Mouse (Mus musculus) NIH3T3 (cell line): ENCODE measurements around the gene Lag3.

Source experiments
- DNase-seq: peaks from one replicate; pipeline ENCODE4 v3.0.0-alpha.2; 2012; ENCODE audit warnings: low read depth

Lag3 gene

GRCm38 (mm10) chr6:124911533-124912218, at the start of gene Lag3:
TSS of gene Lag3 (minus strand) at chr6:124911705.
- DNase-seq = no peak

GRCm38 (mm10) chr6:124961021-124961420, 49.5 kb upstream of the Lag3 start:
- DNase-seq = no peak

GRCm38 (mm10) chr6:124959960-124960359, 48.5 kb upstream of the Lag3 start:
- no peak for DNase-seq

- no peak for DNase-seq
These were observed 46.6 kb upstream of the Lag3 start for GRCm38 (mm10) chr6:124958127-124958526.

- no peak for DNase-seq
These were observed 43.7 kb upstream of the Lag3 start for GRCm38 (mm10) chr6:124955212-124955611.

GRCm38 (mm10) chr6:124953991-124954715, 42.6 kb upstream of the Lag3 start:
- no peak for DNase-seq

GRCm38 (mm10) chr6:124943526-124943925, 32.0 kb upstream of the Lag3 start:
- no peak for DNase-seq

- DNase-seq = no peak
These were observed 30.2 kb upstream of the Lag3 start for GRCm38 (mm10) chr6:124941679-124942078.

GRCm38 (mm10) chr6:124938554-124938953, 27.0 kb upstream of the Lag3 start:
- DNase-seq = no peak

GRCm38 (mm10) chr6:124937493-124937892, 26.0 kb upstream of the Lag3 start:
- no peak for DNase-seq

GRCm38 (mm10) chr6:124936681-124937080, 25.2 kb upstream of the Lag3 start:
- DNase-seq = no peak

GRCm38 (mm10) chr6:124934670-124935069, 23.2 kb upstream of the Lag3 start:
- DNase-seq = no peak

- DNase-seq = no peak
These were observed 21.6 kb upstream of the Lag3 start for GRCm38 (mm10) chr6:124933127-124933526.

GRCm38 (mm10) chr6:124932314-124932695, 20.8 kb upstream of the Lag3 start:
- no peak for DNase-seq

- peak; percentile 82 for DNase-seq
These were observed 20.2 kb upstream of the Lag3 start for GRCm38 (mm10) chr6:124931525-124932313.

- DNase-seq = peak; percentile 100
These were observed 19.4 kb upstream of the Lag3 start, which contains the start of gene Mlf2 for GRCm38 (mm10) chr6:124930754-124931524. TSS of gene Mlf2 (plus strand) at chr6:124931386.

GRCm38 (mm10) chr6:124930231-124930630, 18.7 kb upstream of the Lag3 start:
- DNase-seq = peak; percentile 64

GRCm38 (mm10) chr6:124925941-124926340, 14.4 kb upstream of the Lag3 start:
- peak; percentile 78 for DNase-seq

- no peak for DNase-seq
These were observed 13.8 kb upstream of the Lag3 start for GRCm38 (mm10) chr6:124925173-124925793.

GRCm38 (mm10) chr6:124921539-124921938, 10.0 kb upstream of the Lag3 start:
- no peak for DNase-seq

- peak; percentile 37 for DNase-seq
These were observed 9.0 kb upstream of the Lag3 start for GRCm38 (mm10) chr6:124920318-124921085.
